Mouse (Mus musculus) limb, embryonic 13.5 days (tissue): ENCODE results near the gene Capn8. TPM values are rescaled to one million over a fixed set of nuclear protein-coding genes. Genes with fewer than 3 reads are reported as not detected.

Experiments
- ATAC-seq: fragments of 200-750 bp; cut with Nextera tagmentation; 2 replicates; pipeline ENCODE4 v1.8.0; 2017; ENCODE audit warnings: low read depth, moderate number of reproducible peaks, moderate TSS enrichment; ENCODE audit not compliant: low FRiP score
- H3K27ac ChIP-seq: fragments of 300-500 bp; sonication (generic); 2 replicates; pipeline ENCODE4 v1.5.1; 2015; ENCODE audit warnings: inconsistent platforms, mild to moderate bottlenecking, moderate library complexity
- H3K27me3 ChIP-seq: fragments of 300-500 bp; sonication (generic); 2 replicates; pipeline ENCODE4 v1.6.1; 2015; ENCODE audit warnings: mild to moderate bottlenecking, inconsistent platforms
- H3K36me3 ChIP-seq: fragments of 300-500 bp; sonication (generic); 2 replicates; pipeline ENCODE4 v1.6.1; 2015; ENCODE audit warnings: inconsistent platforms, mild to moderate bottlenecking, moderate library complexity
- H3K4me1 ChIP-seq: fragments of 300-500 bp; sonication (generic); 2 replicates; pipeline ENCODE4 v1.6.1; 2015; ENCODE audit warnings: inconsistent platforms
- H3K4me2 ChIP-seq: fragments of 300-500 bp; sonication (generic); replicated peaks from 2 replicates; pipeline ENCODE4 v1.6.1; 2015; ENCODE audit warnings: inconsistent platforms, mild to moderate bottlenecking, moderate library complexity
- H3K4me3 ChIP-seq: fragments of 300-500 bp; sonication (generic); 2 replicates; pipeline ENCODE4 v1.5.1; 2015; ENCODE audit warnings: moderate library complexity, mild to moderate bottlenecking, inconsistent platforms
- H3K9ac ChIP-seq: fragments of 300-500 bp; sonication (generic); 2 replicates; pipeline ENCODE4 v1.6.1; 2015; ENCODE audit warnings: mild to moderate bottlenecking, inconsistent platforms
- H3K9me3 ChIP-seq: fragments of 300-500 bp; sonication (generic); 2 replicates; pipeline ENCODE4 v1.6.1; 2016; ENCODE audit warnings: inconsistent platforms
- WGBS: fragments of 180-500 bp; shearing (Covaris S2); methylation state at CpG from one replicate; pipeline ENCODE4 v1.1.7; 2015; 5-methylcytosine and 5-hydroxymethylcytosine counted together
- polyA plus RNA-seq: library from polyadenylated mRNA; unstranded; fragments of >200 nt; fragmentation: Nextera tagmentation; extraction: Ambion mirVana; gene quantifications from 2 replicates; pipeline ENCODE4 v1.2.1, GENCODE M21; 2015

The Capn8 gene
- polyA plus RNA-seq, 1 experiment from 2014 or later: not detected

DNA sequence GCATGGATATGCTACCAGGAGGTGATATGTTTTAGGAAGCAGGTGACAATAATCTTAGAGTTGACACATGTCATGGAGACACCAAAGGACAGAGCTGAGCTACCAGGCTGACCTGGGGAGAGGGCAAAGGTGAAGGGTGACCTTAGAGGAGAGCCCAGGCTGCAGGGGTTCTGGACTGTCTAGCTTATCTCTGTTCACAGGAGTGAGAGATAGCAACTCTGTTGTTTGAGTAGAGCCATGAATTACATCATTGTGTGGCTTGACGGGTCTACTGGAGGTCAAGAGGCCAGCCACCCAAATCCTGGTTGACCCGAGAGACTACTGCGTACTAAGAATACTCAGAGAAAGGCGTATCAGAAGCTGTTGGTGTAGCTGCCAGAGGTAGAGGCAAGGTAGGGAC lies 22.9 kb downstream of the Capn8 start:
- Histone ChIP-seq H3K9me3 (no peaks in the 10 kb centered on the region), H3K4me2 (no peak overlapping the region), H3K27ac (no peak overlapping the region), H3K9ac (no peak overlapping the region), H3K4me1 (peaks cover 4% of the 10 kb centered on the region; the same call in 1 of the 2 replicates), H3K36me3 (no peaks in the 10 kb centered on the region), H3K4me3 (no peak overlapping the region), H3K27me3 (no peaks in the 10 kb centered on the region; the same call in 1 of the 2 replicates)
- no peak for ATAC-seq
- WGBS: 67% methylated on average over 4 of the region's 4 CpGs

DNA sequence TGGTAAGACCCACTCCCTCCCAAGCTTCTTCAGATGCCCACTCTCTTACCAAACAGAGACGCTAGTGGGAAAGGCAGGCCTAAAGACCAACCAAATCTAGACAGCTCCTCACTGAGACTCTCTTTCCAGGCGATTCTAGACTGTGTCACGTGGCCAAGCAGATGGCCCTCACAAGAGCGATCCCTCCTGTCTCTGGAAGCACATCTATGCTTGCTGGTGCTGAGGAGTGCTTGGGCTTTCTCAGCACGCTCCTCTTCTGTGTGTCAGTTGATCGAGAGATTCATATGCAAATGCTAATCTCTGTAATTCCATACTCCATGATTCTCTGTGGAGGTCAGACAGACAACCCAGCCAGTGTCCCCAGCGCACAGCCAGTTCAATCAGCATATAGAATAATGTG lies 26.7 kb downstream of the Capn8 start:
- no peaks in the 10 kb centered on the region for H3K9me3 ChIP-seq
- no peaks in the 10 kb centered on the region for H3K27me3 ChIP-seq
- ATAC-seq: no peak
- no peak overlapping the region for H3K9ac ChIP-seq
- 81% methylated on average over 7 of the region's 7 CpGs for WGBS
- H3K27ac ChIP-seq: no peak overlapping the region
- H3K4me1 ChIP-seq: no peaks in the 10 kb centered on the region
- H3K4me2 ChIP-seq: no peak overlapping the region
- no peaks in the 10 kb centered on the region for H3K36me3 ChIP-seq
- H3K4me3 ChIP-seq: no peak overlapping the region

DNA sequence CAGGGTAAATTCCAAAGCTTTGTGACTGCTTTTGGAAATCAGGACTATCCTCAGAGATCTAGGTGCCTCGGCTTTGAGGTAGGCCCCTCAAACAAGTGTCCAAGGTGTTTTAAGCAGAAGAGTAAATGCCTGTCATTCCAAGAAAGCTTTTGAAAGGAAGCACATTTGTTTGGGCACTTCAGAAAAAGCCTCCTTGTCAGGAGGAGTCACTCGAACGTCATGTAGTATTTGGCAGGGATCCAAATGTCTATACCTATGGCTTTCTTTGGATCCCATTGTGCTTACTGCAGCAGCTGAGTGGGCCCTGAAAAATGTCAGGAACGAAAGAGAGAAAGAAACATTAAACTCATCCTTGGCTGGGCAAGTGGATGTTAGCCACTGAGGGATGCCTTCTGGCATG lies 27.6 kb downstream of the Capn8 start:
- H3K4me2 ChIP-seq: no peak overlapping the region
- H3K27me3 ChIP-seq: no peaks in the 10 kb centered on the region
- no peaks in the 10 kb centered on the region for H3K4me1 ChIP-seq
- no peak overlapping the region for H3K4me3 ChIP-seq
- H3K9me3 ChIP-seq: no peaks in the 10 kb centered on the region
- no peak for ATAC-seq
- H3K9ac ChIP-seq: no peak overlapping the region
- no peak overlapping the region for H3K27ac ChIP-seq
- 52% methylated on average over 4 of the region's 4 CpGs for WGBS
- H3K36me3 ChIP-seq: no peaks in the 10 kb centered on the region

DNA sequence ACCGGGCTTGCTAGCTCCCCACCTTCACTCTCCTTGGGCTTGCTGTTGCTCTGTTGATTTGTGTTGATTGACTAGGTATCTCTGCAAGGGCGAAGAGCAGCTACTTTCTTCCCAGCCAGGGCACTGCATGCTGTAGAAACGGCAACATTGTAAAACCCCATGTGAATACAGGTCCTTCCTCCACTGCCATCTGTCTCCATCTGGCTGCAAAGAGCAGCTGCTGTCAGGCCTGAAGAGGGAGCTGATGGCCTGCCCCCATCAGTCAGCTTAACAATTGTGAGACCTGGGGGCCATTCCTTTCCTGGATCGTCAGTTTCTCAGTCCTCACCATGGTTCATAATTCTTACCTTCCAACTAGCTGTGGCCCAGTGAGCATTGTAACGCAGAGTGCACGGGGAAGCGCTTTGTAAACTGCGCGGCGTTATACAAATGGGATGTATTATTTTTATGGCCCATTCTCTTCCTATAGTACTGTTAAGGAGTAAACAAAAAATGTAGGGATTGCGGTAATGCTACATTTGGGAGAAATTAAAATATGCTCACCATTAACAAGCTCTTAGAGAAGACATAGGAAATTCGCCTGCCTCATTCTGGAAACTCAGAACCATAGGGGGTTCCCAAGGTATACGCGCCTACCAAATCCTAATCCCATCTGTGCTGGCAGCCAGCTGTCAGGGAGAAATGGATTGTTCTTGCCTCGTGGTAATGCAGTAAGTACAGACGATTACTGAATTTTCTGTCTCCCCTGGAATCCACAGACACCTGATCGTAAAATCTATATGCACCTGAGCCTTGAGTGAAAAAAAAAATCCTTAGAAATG lies 40.7 kb downstream of the Capn8 start:
- H3K4me1 ChIP-seq: peaks cover 30% of the 10 kb centered on the region
- WGBS: 54% methylated on average over 17 of the region's 17 CpGs
- H3K9ac ChIP-seq: no peak overlapping the region
- H3K27me3 ChIP-seq: no peaks in the 10 kb centered on the region
- H3K4me3 ChIP-seq: no peak overlapping the region
- H3K36me3 ChIP-seq: no peaks in the 10 kb centered on the region
- no peak overlapping the region for H3K4me2 ChIP-seq
- no peaks in the 10 kb centered on the region for H3K9me3 ChIP-seq
- H3K27ac ChIP-seq: no peak overlapping the region
- no peak for ATAC-seq

DNA sequence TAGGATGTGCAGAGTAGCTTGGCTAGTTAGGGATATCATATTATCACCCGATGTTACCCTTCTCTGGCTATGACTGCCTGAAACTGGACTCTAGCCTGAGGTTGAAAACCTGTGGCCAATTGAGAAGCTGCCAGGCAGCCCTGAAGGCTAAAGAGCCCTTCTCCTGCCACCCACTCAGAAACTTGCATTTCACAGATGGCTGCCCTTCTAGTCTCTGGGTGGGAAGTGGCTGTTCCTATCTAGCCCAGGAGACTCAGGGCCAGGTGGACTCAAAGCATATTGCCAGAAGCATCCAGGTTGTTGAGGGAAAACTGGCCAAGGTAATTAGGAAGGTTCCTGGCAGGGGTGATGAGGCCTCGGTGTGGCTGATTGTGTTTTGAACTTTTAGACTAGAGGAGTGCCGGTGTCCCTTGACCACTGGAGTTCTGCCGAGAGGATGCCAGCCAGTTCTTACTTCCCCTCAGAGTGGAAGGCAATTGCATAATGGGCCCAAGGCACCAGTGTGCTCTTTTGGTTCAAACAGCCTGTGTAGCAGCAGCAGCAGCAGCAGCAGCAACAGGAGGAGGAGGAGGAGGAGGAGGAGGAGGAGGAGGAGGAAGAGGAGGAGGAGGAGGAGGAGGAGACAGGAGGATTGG lies 45.0 kb downstream of the Capn8 start:
- 64% methylated on average over 4 of the region's 4 CpGs for WGBS
- peaks cover 22% of the 10 kb centered on the region for H3K4me1 ChIP-seq
- H3K9ac ChIP-seq: no peak overlapping the region
- H3K27ac ChIP-seq: no peak overlapping the region
- no peak overlapping the region for H3K4me2 ChIP-seq
- H3K4me3 ChIP-seq: no peak overlapping the region
- H3K36me3 ChIP-seq: no peaks in the 10 kb centered on the region
- H3K9me3 ChIP-seq: no peaks in the 10 kb centered on the region
- no peak for ATAC-seq
- no peaks in the 10 kb centered on the region for H3K27me3 ChIP-seq

DNA sequence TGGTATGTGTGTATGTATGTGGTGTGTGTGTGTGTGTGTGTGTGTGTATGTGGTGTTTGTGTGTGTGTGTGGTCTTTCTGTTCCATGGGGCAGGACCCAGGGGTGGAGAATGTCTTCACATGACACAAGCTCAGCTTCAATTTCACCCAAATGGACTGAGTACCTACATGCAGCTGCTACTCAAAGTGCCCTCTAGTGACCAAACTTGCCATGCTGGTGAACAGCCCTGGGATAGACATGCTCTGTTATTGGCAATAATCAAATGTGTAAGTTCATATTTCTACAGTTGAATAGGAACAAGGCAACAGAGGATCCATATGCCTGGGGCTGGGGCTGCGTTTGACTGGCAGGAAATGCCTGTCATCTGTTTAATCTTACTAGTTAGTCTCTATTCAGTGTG lies 50.7 kb downstream of the Capn8 start:
- H3K27ac ChIP-seq: no peak overlapping the region
- no peaks in the 10 kb centered on the region for H3K9me3 ChIP-seq
- H3K9ac ChIP-seq: no peak overlapping the region
- 24% methylated on average over 1 of the region's 1 CpGs for WGBS
- H3K27me3 ChIP-seq: no peaks in the 10 kb centered on the region
- H3K36me3 ChIP-seq: no peaks in the 10 kb centered on the region
- H3K4me1 ChIP-seq: 0 out of 2 replicates have a peak, but pooled peaks cover 3% of the 10 kb centered on the region
- ATAC-seq: no peak
- H3K4me2 ChIP-seq: no peak overlapping the region
- H3K4me3 ChIP-seq: no peak overlapping the region

DNA sequence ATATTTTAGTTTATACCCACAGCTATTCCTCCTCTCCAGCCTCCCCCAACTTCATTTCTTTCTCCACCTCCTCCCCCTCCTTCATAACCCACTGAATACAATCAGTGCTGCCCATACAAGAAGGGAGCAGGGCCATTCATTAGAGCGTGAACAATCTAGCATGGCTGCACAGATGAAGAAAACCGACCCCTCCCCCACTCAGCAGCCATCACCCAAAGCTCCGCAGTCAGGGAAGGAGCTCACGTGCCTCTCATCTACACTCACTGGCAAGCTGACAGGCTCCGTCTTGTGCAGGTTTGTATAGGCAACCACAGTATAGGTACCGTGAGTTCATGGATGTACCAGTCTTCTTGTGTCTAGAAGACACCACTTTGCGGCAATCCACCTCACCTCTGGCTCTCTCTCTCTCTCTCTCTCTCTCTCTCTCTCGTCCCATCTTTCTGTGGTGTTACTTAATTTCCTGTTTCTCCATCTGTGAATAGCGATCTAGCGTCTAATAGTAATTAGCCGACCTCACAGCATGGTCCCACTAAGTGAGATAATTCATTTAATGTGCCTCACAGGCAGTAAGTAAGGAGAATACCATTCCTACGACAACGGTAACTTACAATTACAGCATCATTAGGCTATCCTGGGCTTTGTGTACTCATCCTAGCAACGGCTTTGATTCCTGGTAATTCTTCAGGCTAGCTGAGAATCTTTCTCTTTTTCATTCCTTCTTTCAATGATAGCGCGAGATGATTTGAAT lies 53.6 kb downstream of the Capn8 start:
- no peak overlapping the region for H3K27ac ChIP-seq
- H3K4me3 ChIP-seq: no peak overlapping the region
- no peak for ATAC-seq
- H3K36me3 ChIP-seq: no peaks in the 10 kb centered on the region
- 0 out of 2 replicates have a peak, but pooled peaks cover 3% of the 10 kb centered on the region for H3K4me1 ChIP-seq
- WGBS: 61% methylated on average over 16 of the region's 16 CpGs
- no peak overlapping the region for H3K4me2 ChIP-seq
- H3K9ac ChIP-seq: no peak overlapping the region
- no peaks in the 10 kb centered on the region for H3K27me3 ChIP-seq
- H3K9me3 ChIP-seq: no peaks in the 10 kb centered on the region

DNA sequence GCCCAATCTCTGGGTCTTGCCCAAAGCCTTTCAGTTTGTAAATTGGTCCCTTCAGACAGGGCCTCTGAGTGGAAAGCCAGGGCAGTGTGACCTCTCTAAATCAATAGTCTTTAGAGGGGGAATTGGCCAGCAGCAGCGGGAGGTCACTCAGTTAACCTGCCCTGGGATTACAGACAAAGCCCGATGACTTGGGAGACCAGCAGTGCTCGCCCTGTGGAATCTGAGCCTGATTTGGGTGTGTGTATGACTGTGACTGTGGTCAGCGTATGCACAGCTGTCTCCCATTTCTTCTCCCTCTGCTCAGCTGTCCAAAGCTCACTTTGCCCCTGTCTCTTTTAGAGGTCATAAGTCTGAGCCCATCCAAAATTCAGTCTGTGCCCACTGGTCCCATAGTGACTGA lies 55.7 kb downstream of the Capn8 start:
- Histone ChIP-seq H3K4me3 (no peak overlapping the region), H3K27ac (no peak overlapping the region), H3K9me3 (no peaks in the 10 kb centered on the region), H3K4me2 (no peak overlapping the region), H3K9ac (no peak overlapping the region), H3K36me3 (no peaks in the 10 kb centered on the region), H3K4me1 (0 out of 2 replicates have a peak, but pooled peaks cover 3% of the 10 kb centered on the region), H3K27me3 (no peaks in the 10 kb centered on the region)
- WGBS: 52% methylated on average over 4 of the region's 4 CpGs
- no peak for ATAC-seq

DNA sequence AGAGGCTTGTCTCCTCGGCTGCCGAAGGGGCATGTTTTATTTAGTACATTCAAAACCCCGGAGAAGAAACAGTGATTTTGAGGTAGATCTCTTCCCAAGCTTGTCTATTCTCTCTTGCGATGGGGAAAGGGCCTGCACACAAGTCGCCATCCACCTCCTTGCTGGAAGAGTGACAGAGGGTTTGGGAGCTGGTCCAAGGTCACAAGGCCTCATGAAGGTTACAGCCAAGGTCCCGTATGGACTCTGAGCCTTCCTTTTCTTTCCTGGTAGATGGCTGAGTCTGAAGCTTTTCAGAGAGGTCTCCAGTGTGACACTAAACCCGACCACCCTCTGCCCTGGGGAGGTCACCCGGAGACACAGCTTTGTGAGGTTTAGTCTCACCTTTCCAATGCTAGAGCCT lies 56.4 kb downstream of the Capn8 start:
- no peaks in the 10 kb centered on the region for H3K27me3 ChIP-seq
- H3K9ac ChIP-seq: no peak overlapping the region
- no peak overlapping the region for H3K4me3 ChIP-seq
- no peak overlapping the region for H3K27ac ChIP-seq
- H3K36me3 ChIP-seq: no peaks in the 10 kb centered on the region
- 0 out of 2 replicates have a peak, but pooled peaks cover 3% of the 10 kb centered on the region for H3K4me1 ChIP-seq
- no peak for ATAC-seq
- no peak overlapping the region for H3K4me2 ChIP-seq
- H3K9me3 ChIP-seq: no peaks in the 10 kb centered on the region
- 85% methylated on average over 8 of the region's 8 CpGs for WGBS

DNA sequence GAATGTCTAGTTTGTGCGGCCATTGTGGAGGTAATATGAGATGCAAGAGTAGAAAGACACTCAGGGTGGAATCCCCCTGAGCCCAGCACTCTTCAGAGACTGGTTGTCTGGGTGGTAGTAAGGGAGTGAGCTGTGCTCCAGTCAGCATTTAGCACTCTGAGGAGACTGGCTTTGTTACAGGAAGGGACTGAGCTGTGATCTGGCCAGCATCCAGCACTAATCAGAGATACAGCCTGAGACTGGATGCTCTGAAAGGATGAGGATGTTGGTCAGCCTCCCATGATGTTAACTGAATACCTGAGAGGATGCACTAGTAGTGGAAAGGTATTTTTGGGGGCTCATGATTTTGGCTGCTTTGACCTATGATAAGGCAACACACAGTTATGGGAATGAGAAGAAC lies 61.4 kb downstream of the Capn8 start:
- WGBS: 63% methylated on average over 1 of the region's 1 CpGs
- no peaks in the 10 kb centered on the region for H3K27me3 ChIP-seq
- ATAC-seq: no peak
- H3K27ac ChIP-seq: no peak overlapping the region
- no peak overlapping the region for H3K4me2 ChIP-seq
- no peaks in the 10 kb centered on the region for H3K9me3 ChIP-seq
- no peaks in the 10 kb centered on the region for H3K36me3 ChIP-seq
- H3K9ac ChIP-seq: no peak overlapping the region
- H3K4me3 ChIP-seq: no peak overlapping the region
- H3K4me1 ChIP-seq: no peaks in the 10 kb centered on the region

DNA sequence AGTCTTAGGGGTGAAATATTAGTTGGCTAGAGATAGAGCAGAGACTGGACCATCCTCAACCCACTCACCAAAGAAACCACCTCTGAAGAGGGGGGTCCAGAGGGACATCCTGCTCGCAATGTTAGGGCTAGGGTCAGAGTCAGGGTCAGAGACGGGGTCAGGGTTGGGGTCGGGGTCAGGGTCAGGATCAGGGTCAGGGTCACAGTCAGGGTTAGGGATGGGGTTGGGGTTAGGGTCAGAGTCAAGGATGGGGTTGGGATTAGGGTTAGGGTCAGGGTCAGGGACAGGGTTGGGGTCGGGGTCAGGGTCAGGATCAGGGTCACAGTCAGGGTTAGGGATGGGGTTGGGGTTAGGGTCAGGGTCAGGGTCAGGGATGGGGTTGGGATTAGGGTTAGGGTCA lies 64.4 kb downstream of the Capn8 start:
- no peak overlapping the region for H3K27ac ChIP-seq
- no peak for ATAC-seq
- H3K9ac ChIP-seq: no peak overlapping the region
- no peak overlapping the region for H3K4me2 ChIP-seq
- H3K27me3 ChIP-seq: no peaks in the 10 kb centered on the region
- H3K4me3 ChIP-seq: no peak overlapping the region
- 86% methylated on average over 4 of the region's 4 CpGs for WGBS
- no peaks in the 10 kb centered on the region for H3K4me1 ChIP-seq
- no peaks in the 10 kb centered on the region for H3K36me3 ChIP-seq
- no peaks in the 10 kb centered on the region for H3K9me3 ChIP-seq

DNA sequence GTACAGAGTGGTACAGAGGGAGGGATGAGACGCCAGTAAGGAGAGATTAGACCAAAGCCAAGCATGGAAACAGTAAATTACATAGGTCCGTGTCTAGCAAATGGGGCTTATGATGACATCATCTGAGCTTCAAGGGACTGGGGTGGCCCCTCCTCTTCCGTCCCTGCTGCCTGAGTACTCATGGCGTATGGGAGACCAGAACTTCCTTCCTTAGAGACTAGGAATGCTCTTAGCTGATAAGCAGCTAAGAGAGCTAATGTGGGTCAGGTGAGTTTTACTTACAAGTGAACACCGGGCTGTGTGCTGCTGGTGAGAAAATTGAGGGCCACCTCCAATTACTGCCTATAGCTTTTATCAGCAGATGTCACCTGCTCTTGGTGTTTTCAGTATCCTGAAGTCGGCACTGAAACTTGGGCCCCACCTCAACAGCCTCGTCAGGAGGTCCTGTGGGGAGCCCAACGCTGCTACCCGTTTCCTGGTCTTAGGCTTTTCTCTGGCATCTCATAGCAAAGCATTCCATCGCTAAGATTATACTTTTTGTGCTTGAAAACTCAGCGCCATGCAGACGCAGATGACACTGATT lies 69.0 kb downstream of the Capn8 start:
- Histone ChIP-seq H3K9me3 (no peaks in the 10 kb centered on the region), H3K9ac (no peak overlapping the region), H3K4me2 (no peak overlapping the region), H3K27ac (no peak overlapping the region), H3K36me3 (no peaks in the 10 kb centered on the region), H3K4me3 (no peak overlapping the region), H3K4me1 (peaks cover 2% of the 10 kb centered on the region), H3K27me3 (no peaks in the 10 kb centered on the region)
- 78% methylated on average over 12 of the region's 12 CpGs for WGBS
- ATAC-seq: no peak
